Mouse (Mus musculus) neural tube, embryonic 12.5 days (tissue): ENCODE results near the gene Fgfr2. TPM values are rescaled to one million over a fixed set of nuclear protein-coding genes. Genes with fewer than 3 reads are reported as not detected.
A peak's percentile ranks its signal among the peaks of the same experiment; 100 is the strongest.

Experiments used
- ATAC-seq: fragments of 200-750 bp; cut with Nextera tagmentation; 2 replicates; pipeline ENCODE4 v1.8.0; 2017; ENCODE audit warnings: low read depth, mild to moderate bottlenecking, moderate TSS enrichment, moderate library complexity; ENCODE audit not compliant: low FRiP score
- H3K27ac ChIP-seq: fragments of 300-500 bp; sonication (generic); 2 replicates; pipeline ENCODE4 v1.5.1; 2016
- H3K27me3 ChIP-seq: fragments of 300-500 bp; sonication (generic); replicated peaks from 2 replicates; pipeline ENCODE4 v1.6.1; 2016; ENCODE audit warnings: mild to moderate bottlenecking
- H3K36me3 ChIP-seq: fragments of 300-500 bp; sonication (generic); 2 replicates; pipeline ENCODE4 v1.6.1; 2016; ENCODE audit warnings: mild to moderate bottlenecking
- H3K4me1 ChIP-seq: fragments of 300-500 bp; sonication (generic); 2 replicates; pipeline ENCODE4 v1.6.1; 2016
- H3K4me2 ChIP-seq: fragments of 300-500 bp; sonication (generic); replicated peaks from 2 replicates; pipeline ENCODE4 v1.6.1; 2016; ENCODE audit warnings: mild to moderate bottlenecking
- H3K4me3 ChIP-seq: fragments of 300-500 bp; sonication (generic); 2 replicates; pipeline ENCODE4 v1.5.1; 2016
- H3K9ac ChIP-seq: fragments of 300-500 bp; sonication (generic); 2 replicates; pipeline ENCODE4 v1.6.1; 2016; ENCODE audit warnings: mild to moderate bottlenecking
- H3K9me3 ChIP-seq: fragments of 300-500 bp; sonication (generic); 2 replicates; pipeline ENCODE4 v1.6.1; 2016; ENCODE audit warnings: mild to moderate bottlenecking
- WGBS: fragments of 180-500 bp; shearing (Covaris S2); methylation state at CpG from one replicate; pipeline ENCODE4 v1.1.7; 2016; 5-methylcytosine and 5-hydroxymethylcytosine counted together
- polyA plus RNA-seq: library from polyadenylated mRNA; unstranded; fragments of >200 nt; fragmentation: Nextera tagmentation; extraction: Ambion mirVana; gene quantifications from 2 replicates; pipeline ENCODE4 v1.2.1, GENCODE M21; 2016

Fgfr2 gene
- polyA plus RNA-seq, 1 experiment from 2014 or later: 65.0 TPM

DNA sequence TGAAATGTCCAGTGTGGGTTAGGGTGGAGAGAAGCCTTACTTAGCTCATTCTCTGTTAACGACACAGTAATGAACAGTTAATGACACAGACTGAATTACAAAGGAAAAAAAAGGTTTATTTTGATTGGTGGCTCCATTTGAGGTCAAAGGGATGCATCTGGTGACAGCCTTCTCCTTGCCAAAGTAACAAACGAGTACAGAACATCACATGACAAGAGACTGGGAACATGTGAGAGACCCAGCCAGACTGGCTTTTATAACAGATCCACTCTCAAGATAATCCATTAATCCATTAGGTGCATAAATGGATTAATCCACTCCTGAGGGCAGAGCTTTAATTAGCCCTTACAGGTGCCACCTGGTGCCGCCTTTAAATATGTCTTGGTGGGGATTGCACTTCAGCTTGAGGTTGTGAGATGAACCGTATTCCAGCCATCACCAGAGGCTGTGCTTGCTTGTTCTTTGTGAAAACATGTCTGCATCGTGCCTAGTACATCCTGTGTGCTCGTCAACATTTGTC lies 2470.1 kb downstream of the Fgfr2 start:
- Histone ChIP-seq H3K4me2 (no peak overlapping the region), H3K27me3 (no peaks in the 10 kb centered on the region), H3K36me3 (no peaks in the 10 kb centered on the region), H3K4me1 (peaks cover 8% of the 10 kb centered on the region), H3K4me3 (no peak overlapping the region), H3K9ac (no peak overlapping the region), H3K9me3 (no peaks in the 10 kb centered on the region), H3K27ac (no peak overlapping the region)
- ATAC-seq: no peak
- 64% methylated on average over 6 of the region's 6 CpGs for WGBS

DNA sequence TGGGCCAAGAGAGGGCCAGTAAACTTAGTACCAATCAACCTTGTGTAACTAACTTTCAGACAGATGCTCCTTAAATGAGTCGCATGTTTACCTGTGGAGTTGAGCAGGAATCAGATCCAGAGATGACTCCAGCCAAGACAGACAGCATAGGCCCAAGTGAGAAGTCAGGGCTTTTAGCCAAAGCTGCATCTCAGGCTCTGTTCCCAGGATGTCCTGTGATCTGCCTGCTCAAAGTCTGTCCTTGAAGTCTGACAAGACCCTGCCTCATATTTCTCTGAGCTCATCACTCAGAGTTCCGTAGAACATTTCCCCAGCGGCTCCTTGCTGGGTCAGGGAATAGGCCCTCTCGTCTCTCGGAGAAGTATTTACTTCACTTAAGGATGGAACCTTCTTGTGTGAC lies 2472.5 kb downstream of the Fgfr2 start:
- no peak overlapping the region for H3K27ac ChIP-seq
- WGBS: 91% methylated on average over 5 of the region's 5 CpGs
- no peak for ATAC-seq

DNA sequence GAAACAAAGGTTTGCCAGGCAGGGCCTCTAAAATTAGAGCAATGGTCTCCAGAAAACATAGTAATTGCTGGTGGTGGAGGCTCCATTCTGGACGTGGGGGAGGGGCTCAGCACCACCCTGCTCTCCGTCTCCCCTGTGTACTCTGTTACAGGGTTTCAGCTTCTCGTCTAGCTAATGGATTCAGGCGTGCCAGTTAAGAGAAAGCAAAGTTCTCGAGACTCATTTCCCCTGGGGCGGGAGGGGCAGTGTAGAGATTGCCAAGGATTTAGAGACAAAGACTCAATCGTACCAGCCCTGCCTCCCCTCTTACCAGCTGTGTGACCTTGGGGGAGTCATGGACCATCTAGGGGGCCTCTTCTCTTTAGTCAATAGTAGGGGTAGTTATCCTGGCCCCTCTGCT lies 2473.9 kb downstream of the Fgfr2 start:
- H3K4me3 ChIP-seq: no peak overlapping the region
- no peak overlapping the region for H3K27ac ChIP-seq
- H3K9me3 ChIP-seq: no peaks in the 10 kb centered on the region
- ATAC-seq: no peak
- WGBS: 35% methylated on average over 7 of the region's 7 CpGs
- H3K27me3 ChIP-seq: no peaks in the 10 kb centered on the region
- no peak overlapping the region for H3K4me2 ChIP-seq
- no peak overlapping the region for H3K9ac ChIP-seq
- H3K4me1 ChIP-seq: peaks cover 20% of the 10 kb centered on the region
- no peaks in the 10 kb centered on the region for H3K36me3 ChIP-seq

More for the DNA sequence above, 2472.5 kb downstream of the Fgfr2 start:
- no peak overlapping the region for H3K9ac ChIP-seq
- peaks cover 19% of the 10 kb centered on the region for H3K4me1 ChIP-seq
- H3K4me2 ChIP-seq: no peak overlapping the region
- no peaks in the 10 kb centered on the region for H3K36me3 ChIP-seq
- H3K27me3 ChIP-seq: no peaks in the 10 kb centered on the region
- H3K9me3 ChIP-seq: no peaks in the 10 kb centered on the region
- H3K4me3 ChIP-seq: no peak overlapping the region

DNA sequence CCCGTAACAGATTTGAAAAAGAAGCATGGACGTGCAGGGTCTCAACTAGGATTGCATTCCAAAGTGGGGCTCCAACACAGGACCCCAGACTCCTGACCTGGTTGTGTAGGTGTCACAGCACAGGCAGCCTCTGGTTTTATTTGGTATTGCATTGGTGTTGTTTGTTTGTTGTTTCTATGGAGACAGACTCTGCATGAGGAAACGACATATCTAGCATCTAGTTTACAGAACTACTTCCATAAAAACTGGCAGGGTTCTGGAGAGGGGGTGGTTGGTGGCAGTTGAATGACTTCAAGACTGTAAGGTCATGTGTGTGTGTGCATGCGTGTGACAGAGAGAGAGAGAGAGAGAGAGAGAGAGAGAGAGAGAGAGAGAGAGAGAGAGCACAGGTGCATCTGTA lies 2475.1 kb downstream of the Fgfr2 start:
- Histone ChIP-seq H3K36me3 (no peaks in the 10 kb centered on the region), H3K27me3 (no peaks in the 10 kb centered on the region), H3K27ac (no peak overlapping the region), H3K4me3 (no peak overlapping the region), H3K9ac (no peak overlapping the region), H3K4me1 (peaks cover 13% of the 10 kb centered on the region; the same call in 1 of the 2 replicates), H3K9me3 (no peaks in the 10 kb centered on the region), H3K4me2 (0 out of 2 replicates have a peak overlapping the region, but pooled peaks have one; percentile 81)
- 81% methylated on average over 4 of the region's 4 CpGs for WGBS
- no peak for ATAC-seq

DNA sequence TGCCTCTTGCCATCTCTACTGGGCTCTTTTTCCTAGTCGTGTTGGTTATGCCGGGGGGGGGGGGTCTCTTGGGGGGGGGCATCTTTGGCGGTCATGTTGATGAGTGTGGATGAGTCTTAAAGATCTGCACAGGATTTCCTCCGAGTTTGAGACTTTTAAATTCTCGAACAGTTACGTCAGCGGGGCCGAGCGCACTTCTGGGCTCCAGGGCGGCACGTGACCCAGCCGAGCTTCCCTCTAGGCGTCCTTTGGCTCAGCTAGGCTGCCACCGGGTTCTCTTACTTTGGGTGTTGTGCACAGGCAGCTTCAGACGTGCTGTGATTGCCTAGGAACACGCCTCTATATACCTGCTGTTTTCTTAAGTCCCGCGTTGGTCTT lies 2476.4 kb downstream of the Fgfr2 start:
- peak; percentile 80 for ATAC-seq
- Histone ChIP-seq H3K36me3 (no peaks in the 10 kb centered on the region), H3K4me2 (peak overlapping the region; percentile 81), H3K4me3 (peak overlapping the region; percentile 50), H3K9me3 (no peaks in the 10 kb centered on the region), H3K27me3 (no peaks in the 10 kb centered on the region), H3K27ac (no peak overlapping the region), H3K9ac (peak overlapping the region; percentile 69), H3K4me1 (peaks cover 13% of the 10 kb centered on the region; the same call in 1 of the 2 replicates)
- WGBS: under 1% methylated on average over 18 of the region's 18 CpGs

DNA sequence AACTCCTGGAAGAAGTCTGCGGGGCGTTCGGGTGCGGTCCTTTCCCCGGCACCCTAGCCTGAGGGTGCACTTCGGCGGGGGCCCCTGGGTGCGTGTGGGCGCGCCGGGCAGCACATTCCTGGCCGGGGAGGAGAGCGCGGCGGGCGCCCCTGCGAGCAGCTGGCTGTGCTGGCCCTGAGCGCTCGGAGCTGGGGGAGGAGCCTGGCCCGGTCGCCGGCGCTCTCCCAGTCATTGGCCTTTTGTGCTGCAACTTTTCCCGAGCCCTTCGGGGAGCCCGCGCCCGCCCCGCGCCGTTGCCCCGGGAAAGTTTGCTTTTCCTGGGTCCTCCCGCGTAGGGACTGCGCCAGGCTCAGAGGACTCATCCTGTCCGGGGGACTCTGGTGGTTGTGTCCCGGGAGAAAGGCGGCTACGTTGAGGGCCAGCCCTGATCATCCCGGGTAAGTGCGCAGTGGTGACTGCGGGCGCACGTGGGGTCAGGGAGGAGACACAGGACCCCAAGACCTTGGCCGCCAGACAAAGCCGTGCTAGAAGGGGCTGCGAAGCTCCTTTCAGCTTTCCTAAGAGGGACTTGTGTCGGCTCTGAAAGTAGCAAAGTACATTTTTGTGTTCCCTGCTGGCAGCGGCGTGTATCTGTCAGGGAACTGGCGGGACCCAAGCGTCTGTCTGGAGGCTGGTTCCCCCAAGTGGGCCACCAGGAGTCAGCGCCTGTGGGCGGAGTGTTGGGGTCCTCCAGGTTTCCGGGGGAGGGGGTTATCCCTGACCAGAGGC lies 2477.0 kb downstream of the Fgfr2 start:
- Histone ChIP-seq H3K9me3 (no peaks in the 10 kb centered on the region), H3K4me2 (peak overlapping the region; percentile 81), H3K27ac (peak overlapping the region; percentile 57), H3K4me1 (peaks cover 13% of the 10 kb centered on the region; the same call in 1 of the 2 replicates), H3K27me3 (no peaks in the 10 kb centered on the region), H3K4me3 (peak overlapping the region; percentile 50), H3K9ac (peak overlapping the region; percentile 69), H3K36me3 (no peaks in the 10 kb centered on the region)
- under 1% methylated on average over 50 of the region's 55 CpGs for WGBS
- ATAC-seq: peak; percentile 84

DNA sequence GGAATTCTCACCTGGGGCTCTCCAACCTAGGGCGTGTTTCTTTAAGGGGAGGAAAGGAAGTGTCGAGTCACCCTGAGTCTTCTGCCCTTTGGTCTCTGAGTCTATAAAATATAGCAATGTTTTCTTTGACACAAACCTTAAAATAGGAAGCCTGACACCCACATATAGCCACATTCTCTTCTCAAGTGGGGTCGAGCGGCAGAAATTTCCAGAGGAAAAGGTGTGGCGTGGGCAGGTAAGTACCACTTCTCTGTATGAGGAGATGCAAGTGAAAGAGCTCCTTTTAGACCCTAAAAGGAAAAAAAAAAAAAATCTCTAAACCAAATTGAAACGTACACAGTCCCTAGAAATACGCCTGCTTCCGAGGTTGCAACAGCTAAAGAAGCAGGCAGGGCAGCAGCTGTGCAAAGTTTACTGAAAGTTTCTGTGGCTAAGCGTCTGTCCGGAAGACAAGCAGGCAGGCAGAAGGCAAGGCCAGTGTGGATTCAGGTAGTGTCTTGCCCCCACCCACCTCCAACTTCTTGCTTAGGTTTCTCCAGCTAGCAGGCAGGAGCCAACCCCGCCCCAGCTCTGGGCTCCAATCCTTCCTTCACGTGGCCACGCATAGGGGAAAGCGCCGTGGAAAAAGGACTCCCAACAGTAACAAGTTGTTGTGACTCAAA lies 2477.7 kb downstream of the Fgfr2 start:
- Histone ChIP-seq H3K36me3 (no peaks in the 10 kb centered on the region), H3K9ac (peak overlapping the region; percentile 69), H3K27me3 (no peaks in the 10 kb centered on the region), H3K9me3 (no peaks in the 10 kb centered on the region), H3K4me3 (peak overlapping the region; percentile 50), H3K4me1 (peaks cover 13% of the 10 kb centered on the region; the same call in 1 of the 2 replicates), H3K27ac (peak overlapping the region; percentile 57), H3K4me2 (peak overlapping the region; percentile 81)
- peak; percentile 19; the same call in 1 of the 2 replicates for ATAC-seq
- WGBS: 19% methylated on average over 15 of the region's 15 CpGs

DNA sequence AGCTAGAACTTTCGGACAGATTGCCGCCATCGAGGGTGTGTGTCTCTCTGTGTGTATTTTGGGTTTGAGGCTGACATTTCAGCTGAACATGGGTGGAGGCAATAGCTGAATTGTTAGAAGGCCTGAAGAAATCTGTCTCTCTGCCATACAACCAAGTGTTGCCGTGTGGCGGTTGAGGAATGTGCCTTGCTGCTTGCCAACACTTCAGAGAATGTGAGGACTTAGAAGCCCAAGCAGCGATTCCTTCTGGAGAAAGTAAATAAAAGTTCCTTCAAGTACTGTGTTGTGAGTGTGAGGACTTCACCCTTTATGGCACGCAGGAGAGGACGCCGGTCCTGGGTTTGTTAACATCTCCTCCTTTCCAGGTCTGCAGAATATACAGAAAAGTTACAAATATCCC lies 2482.5 kb downstream of the Fgfr2 start:
- WGBS: 91% methylated on average over 9 of the region's 9 CpGs
- Histone ChIP-seq H3K9ac (no peak overlapping the region), H3K4me1 (0 out of 2 replicates have a peak, but pooled peaks cover 2% of the 10 kb centered on the region), H3K27ac (no peak overlapping the region), H3K9me3 (no peaks in the 10 kb centered on the region), H3K27me3 (no peaks in the 10 kb centered on the region), H3K36me3 (no peaks in the 10 kb centered on the region), H3K4me3 (no peak overlapping the region), H3K4me2 (no peak overlapping the region)
- no peak for ATAC-seq

DNA sequence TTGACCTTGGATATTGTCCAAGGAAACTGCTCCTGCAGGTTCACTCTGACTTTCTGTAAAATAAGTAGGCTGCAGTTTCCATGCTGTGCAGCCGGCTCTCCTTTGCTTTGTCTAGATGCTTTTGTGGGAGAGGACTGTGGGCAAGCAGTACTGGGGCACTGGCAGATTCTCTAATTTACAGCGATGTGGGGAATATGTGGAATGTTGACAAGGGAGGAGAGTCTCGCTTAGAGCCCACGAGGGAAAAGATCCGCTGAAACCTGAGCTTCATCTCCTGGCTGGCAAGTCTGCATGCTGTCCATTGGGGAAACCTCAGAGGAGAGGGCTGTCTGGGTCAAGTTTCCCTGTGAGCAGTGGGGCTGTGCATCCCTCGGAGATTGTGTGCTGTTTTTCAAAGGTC lies 2485.3 kb downstream of the Fgfr2 start:
- Histone ChIP-seq H3K36me3 (no peaks in the 10 kb centered on the region), H3K4me2 (no peak overlapping the region), H3K9ac (no peak overlapping the region), H3K4me1 (no peaks in the 10 kb centered on the region), H3K9me3 (no peaks in the 10 kb centered on the region), H3K27me3 (no peaks in the 10 kb centered on the region), H3K4me3 (no peak overlapping the region), H3K27ac (no peak overlapping the region)
- ATAC-seq: no peak
- 34% methylated on average over 6 of the region's 6 CpGs for WGBS

DNA sequence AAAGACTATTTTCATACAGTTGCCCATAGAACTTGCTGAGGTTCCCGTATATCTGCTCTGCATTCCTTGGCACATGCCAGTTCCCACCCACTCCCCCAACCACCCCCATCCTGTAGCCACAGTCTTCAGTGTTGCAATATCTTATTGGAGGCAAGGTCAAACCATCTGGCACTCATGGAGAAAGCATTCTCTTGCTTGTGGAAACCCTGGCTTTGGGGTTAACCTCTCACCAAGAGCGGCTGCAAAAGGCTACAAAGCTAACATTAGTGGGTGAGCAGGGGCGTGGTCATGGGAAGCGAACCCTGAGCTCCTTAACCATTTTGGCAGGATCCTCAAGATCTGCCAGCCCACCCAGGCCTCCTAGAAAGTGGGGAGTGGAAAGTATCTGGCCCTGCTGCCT lies 2486.2 kb downstream of the Fgfr2 start:
- no peak overlapping the region for H3K27ac ChIP-seq
- H3K27me3 ChIP-seq: no peaks in the 10 kb centered on the region
- no peaks in the 10 kb centered on the region for H3K36me3 ChIP-seq
- no peak for ATAC-seq
- H3K9me3 ChIP-seq: no peaks in the 10 kb centered on the region
- H3K4me1 ChIP-seq: no peaks in the 10 kb centered on the region
- H3K9ac ChIP-seq: no peak overlapping the region
- 93% methylated on average over 4 of the region's 4 CpGs for WGBS
- H3K4me3 ChIP-seq: no peak overlapping the region
- no peak overlapping the region for H3K4me2 ChIP-seq

DNA sequence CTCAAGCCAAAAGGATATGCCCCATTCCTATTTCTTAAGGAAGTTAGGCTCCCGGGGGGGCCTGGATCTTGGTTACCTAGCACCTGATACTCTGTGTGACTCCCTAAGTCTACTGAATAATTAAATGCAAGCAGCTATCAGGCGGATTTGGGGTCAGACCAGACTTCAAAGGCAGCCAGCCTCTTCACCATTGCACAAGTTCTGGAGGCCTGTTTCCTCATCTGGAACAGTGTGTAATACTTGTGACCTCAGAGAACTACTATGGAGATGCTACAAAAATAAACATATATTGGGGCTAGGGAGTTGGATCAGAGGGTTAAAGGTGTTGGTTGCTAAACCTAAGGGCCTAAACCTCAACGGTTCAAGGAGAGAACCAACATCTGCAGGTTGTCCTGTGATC lies 2486.9 kb downstream of the Fgfr2 start:
- no peaks in the 10 kb centered on the region for H3K27me3 ChIP-seq
- no peaks in the 10 kb centered on the region for H3K9me3 ChIP-seq
- no peak for ATAC-seq
- no peaks in the 10 kb centered on the region for H3K4me1 ChIP-seq
- 73% methylated on average over 3 of the region's 3 CpGs for WGBS
- H3K4me3 ChIP-seq: no peak overlapping the region
- H3K36me3 ChIP-seq: no peaks in the 10 kb centered on the region
- H3K9ac ChIP-seq: no peak overlapping the region
- H3K4me2 ChIP-seq: no peak overlapping the region
- H3K27ac ChIP-seq: no peak overlapping the region

DNA sequence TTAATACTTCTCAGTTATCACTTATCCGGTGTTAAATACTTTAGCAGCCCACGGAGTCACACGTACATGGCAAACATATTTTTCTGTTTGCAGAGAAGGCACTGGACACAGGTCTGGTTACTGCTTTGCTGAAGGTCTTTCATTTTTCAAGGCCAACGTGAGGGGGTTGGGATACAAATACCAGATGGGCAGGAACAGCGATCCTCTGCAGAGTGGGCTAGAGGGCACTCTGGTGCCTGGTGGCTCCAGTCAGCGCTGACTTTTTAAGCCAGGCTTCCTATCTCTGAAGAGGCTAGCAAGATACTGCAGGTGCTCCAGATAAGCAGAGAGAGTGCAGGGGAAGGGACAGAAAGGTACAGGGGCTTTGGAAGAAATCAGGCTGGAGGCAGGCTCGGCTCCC lies 2487.9 kb downstream of the Fgfr2 start:
- no peak for ATAC-seq
- Histone ChIP-seq H3K27ac (no peak overlapping the region), H3K9ac (no peak overlapping the region), H3K9me3 (no peaks in the 10 kb centered on the region), H3K4me3 (no peak overlapping the region), H3K4me1 (no peaks in the 10 kb centered on the region), H3K27me3 (no peaks in the 10 kb centered on the region), H3K4me2 (no peak overlapping the region), H3K36me3 (no peaks in the 10 kb centered on the region)
- WGBS: 62% methylated on average over 7 of the region's 7 CpGs
